Mouse (Mus musculus): ENCODE measurements around the gene Gmfb.

GRCm38 (mm10) chr14:46831295-46831694, 9.3 kb upstream of the Gmfb start:
- no peak for TF ChIP-seq CTCF (IDR thresholded peaks at IDR 0.05; ENCODE audit: low read depth)
- TF ChIP-seq EP300 (optimal IDR thresholded peaks at IDR 0.05), result no peak
